Mouse (Mus musculus): Measurements from ENCODE around the gene Rxfp4.

- TF ChIP-seq EP300 (IDR thresholded peaks at IDR 0.05; ENCODE audit: low read depth): no peak
- no peak for TF ChIP-seq CTCF (IDR thresholded peaks at IDR 0.05; ENCODE audit: low read depth)
Observed at GRCm38 (mm10) chr3:88615117-88615516, 37.8 kb downstream of the Rxfp4 start.
